Mouse (Mus musculus) layer of hippocampus, adult 8-10 months (tissue): ENCODE measurements around the gene Zc2hc1b. TPM values are rescaled to one million over a fixed set of nuclear protein-coding genes. Genes with fewer than 3 reads are reported as not detected.

Experiments
- DNase-seq, 2 experiments: peaks; one replicate each; pipeline ENCODE4 v3.0.0; 2022; ENCODE audit warnings: low spot score in 2 of 2
- total RNA-seq, 4 experiments: library from RNA; stranded (reverse); gene quantifications; 2 replicates each; pipeline ENCODE4 v1.2.4; 2022

Gene Zc2hc1b
- total RNA-seq, 4 experiments from 2014 or later: not detected

GRCm38 (mm10) chr10:13115030-13115429 is 62.8 kb downstream of the Zc2hc1b start:
- DNase-seq: no peak

DNA sequence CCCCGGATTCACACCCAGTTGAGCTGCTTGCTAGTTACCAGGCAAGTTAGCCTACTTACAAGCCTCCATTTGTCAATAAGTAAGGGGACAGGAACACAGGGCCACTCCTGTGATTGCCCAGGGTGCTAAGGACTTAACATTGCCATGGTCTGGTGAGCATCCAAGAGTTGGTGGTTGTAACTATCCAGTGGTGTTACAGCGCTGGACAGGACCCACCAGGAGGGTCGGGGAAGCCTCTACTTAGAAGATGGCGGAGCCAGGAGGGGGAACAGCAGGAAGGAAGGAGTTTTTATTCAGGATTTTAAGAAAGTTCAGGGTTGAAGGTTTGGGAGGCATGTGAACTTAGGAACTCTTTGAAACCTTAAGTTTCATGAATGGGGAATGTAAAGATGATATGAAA is 64.2 kb downstream of the Zc2hc1b start:
- no peak for DNase-seq

- no peak for DNase-seq
Measured at GRCm38 (mm10) chr10:13112849-13113248, 65.0 kb downstream of the Zc2hc1b start.

- DNase-seq: no peak
Measured at GRCm38 (mm10) chr10:13109781-13110180, 68.0 kb downstream of the Zc2hc1b start.

DNA sequence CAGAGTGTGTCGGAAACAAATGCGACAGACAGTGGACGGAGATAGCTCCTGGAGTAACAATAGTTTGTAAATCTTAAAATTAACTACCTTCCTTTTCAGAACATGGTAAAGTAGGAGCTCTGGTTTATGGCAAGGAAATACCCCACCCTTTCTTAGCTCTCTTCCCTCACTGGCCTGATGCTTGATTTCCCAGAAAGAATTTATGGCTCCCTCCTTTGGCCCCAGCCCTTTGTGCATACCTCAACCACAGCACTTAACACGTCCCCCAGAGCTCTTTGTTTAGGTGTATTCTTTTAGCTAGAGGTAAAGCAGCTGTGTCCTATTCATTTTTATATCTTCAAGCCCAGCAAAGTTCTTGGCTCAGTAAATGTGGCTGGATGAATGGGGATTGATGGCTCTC is 69.0 kb downstream of the Zc2hc1b start:
- DNase-seq: no peak

DNA sequence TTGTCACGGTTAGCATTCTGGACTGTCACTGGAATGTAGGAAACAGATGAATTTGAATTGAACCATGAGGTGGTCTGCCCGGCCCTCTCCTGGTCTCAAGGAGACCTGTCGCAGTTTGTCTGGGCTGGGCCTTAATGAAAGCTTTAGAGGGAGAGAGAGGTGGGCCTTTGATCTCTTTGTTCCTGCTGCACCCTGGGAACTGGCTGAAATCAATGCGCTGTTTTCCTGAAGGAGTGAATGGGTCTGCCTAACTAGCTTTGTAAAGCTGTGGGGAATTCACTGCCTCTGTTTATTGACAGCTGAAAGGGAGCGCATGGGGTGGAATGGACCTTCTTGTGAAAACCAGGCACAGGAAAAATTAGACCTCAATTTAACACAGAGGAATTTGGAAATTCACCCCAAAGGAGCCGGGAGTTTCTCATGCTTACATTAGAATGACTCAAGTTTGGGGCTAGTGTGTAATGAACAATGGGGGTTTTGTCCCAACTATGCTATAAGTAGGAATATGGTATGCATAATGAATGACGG is 69.7 kb downstream of the Zc2hc1b start:
- no peak for DNase-seq

GRCm38 (mm10) chr10:13106909-13107624 is 70.8 kb downstream of the Zc2hc1b start:
- no peak for DNase-seq

GRCm38 (mm10) chr10:13103838-13104237 is 74.0 kb downstream of the Zc2hc1b start:
- DNase-seq: no peak

DNA sequence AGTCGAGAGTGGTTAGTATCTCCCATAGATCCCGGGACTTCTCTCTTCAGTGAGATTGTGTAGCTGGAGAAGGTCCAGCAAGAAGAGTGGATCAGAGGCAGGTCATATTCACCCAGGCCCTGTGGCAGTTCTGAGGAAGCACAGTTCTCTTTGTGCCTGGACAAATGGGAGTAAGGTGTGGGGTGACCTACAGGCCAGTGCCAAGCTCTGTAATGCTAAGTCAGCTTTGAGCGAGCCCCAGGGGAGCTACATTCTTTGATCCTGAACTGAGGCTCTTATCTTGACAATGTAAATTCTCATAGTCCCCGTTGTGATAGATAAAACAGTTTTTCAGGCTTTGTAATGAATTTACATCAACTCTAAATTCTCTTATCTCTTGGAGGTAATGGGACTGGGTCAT is 75.5 kb downstream of the Zc2hc1b start:
- no peak for DNase-seq

GRCm38 (mm10) chr10:13100061-13100648 is 77.7 kb downstream of the Zc2hc1b start:
- DNase-seq: no peak

Other genes starting within 250 kb of the Zc2hc1b start
- gene Stx11, start 213.7 kb downstream of the Zc2hc1b start, total RNA-seq: under 1 TPM; 0.13 to 0.61 (median 0.26) TPM
- gene Sf3b5, start 172.7 kb downstream of the Zc2hc1b start, total RNA-seq: 1 to 10 TPM; 6.7 to 9.4 (median 7.5) TPM
- 10 to 100 TPM; 22.2 to 28.7 (median 28.1) TPM for gene Plagl1, start 117.5 kb downstream of the Zc2hc1b start, total RNA-seq
- 10 to 100 TPM; 19.8 to 26.7 (median 23.1) TPM for gene Ltv1, start 15.1 kb upstream of the Zc2hc1b start, total RNA-seq